Mouse (Mus musculus) liver, adult 2 months (tissue): Measurements from ENCODE around the gene Vps26a.

Experiments
- CTCF ChIP-seq: fragments of 200-500 bp; IDR thresholded peaks from 2 replicates; pipeline ENCODE4 v1.5.1; 2011; ENCODE audit warnings: low read depth, low read length, control low read depth
- POLR2A ChIP-seq: fragments of 200-500 bp; IDR thresholded peaks from 2 replicates; pipeline ENCODE4 v1.6.1; 2011; ENCODE audit warnings: low read length, control low read depth; ENCODE audit not compliant: insufficient read depth; ENCODE audit errors: extremely low read depth

GRCm38 (mm10) chr10:62500088-62500915 lies 13.7 kb upstream of the Vps26a start:
- TF ChIP-seq CTCF, result peak; percentile 82
- TF ChIP-seq POLR2A, result no peak
